Mouse (Mus musculus) embryonic facial prominence, embryonic 14.5 days (tissue): ENCODE results near the gene Zdhhc14. TPM values are rescaled to one million over a fixed set of nuclear protein-coding genes. Genes with fewer than 3 reads are reported as not detected.
A peak's percentile ranks its signal among the peaks of the same experiment; 100 is the strongest.

Experiments used
- ATAC-seq: fragments of 200-750 bp; cut with Nextera tagmentation; 2 replicates; pipeline ENCODE4 v1.8.0; 2017; ENCODE audit warnings: low read depth, moderate number of reproducible peaks, moderate TSS enrichment
- DNase-seq: peaks from one replicate; pipeline ENCODE4 v3.0.0-alpha.2; 2015; ENCODE audit warnings: low spot score
- H3K27ac ChIP-seq: fragments of 300-500 bp; sonication (generic); replicated peaks from 2 replicates; pipeline ENCODE4 v1.5.1; 2014; ENCODE audit warnings: low read depth, mild to moderate bottlenecking, low read length, moderate library complexity
- H3K27me3 ChIP-seq: fragments of 300-500 bp; sonication (generic); replicated peaks from 2 replicates; pipeline ENCODE4 v1.6.1; 2014; ENCODE audit warnings: low read length; ENCODE audit not compliant: control insufficient read depth, insufficient read depth
- H3K36me3 ChIP-seq: fragments of 300-500 bp; sonication (generic); 2 replicates; pipeline ENCODE4 v1.6.1; 2014; ENCODE audit warnings: low read length, mixed read lengths; ENCODE audit not compliant: control insufficient read depth, insufficient read depth
- H3K4me1 ChIP-seq: fragments of 300-500 bp; sonication (generic); 2 replicates; pipeline ENCODE4 v1.6.1; 2014; ENCODE audit warnings: antibody characterized with exemption, low read length; ENCODE audit not compliant: control insufficient read depth, insufficient read depth
- H3K4me2 ChIP-seq: fragments of 300-500 bp; sonication (generic); 2 replicates; pipeline ENCODE4 v1.6.1; 2014; ENCODE audit warnings: low read depth, mild to moderate bottlenecking, low read length, moderate library complexity, mixed read lengths
- H3K4me3 ChIP-seq: fragments of 300-500 bp; sonication (generic); 2 replicates; pipeline ENCODE4 v1.5.1; 2014; ENCODE audit warnings: low read depth, mild to moderate bottlenecking, low read length
- H3K9ac ChIP-seq: fragments of 300-500 bp; sonication (generic); 2 replicates; pipeline ENCODE4 v1.6.1; 2014; ENCODE audit warnings: low read depth, mild to moderate bottlenecking, low read length, moderate library complexity, mixed read lengths
- H3K9me3 ChIP-seq: fragments of 300-500 bp; sonication (generic); 2 replicates; pipeline ENCODE4 v1.6.1; 2016; ENCODE audit warnings: low read length; ENCODE audit not compliant: control insufficient read depth
- WGBS: fragments of 180-500 bp; shearing (Covaris S2); extraction: QIAGEN DNeasy Blood & Tissue Kit; methylation state at CpG from one replicate; pipeline ENCODE4 v1.1.7; 2014; 5-methylcytosine and 5-hydroxymethylcytosine counted together
- polyA plus RNA-seq: library from polyadenylated mRNA; unstranded; fragments of >200 nt; fragmentation: Nextera tagmentation; extraction: Ambion mirVana; gene quantifications from 2 replicates; pipeline ENCODE4 v1.2.1, GENCODE M21; 2014

The Zdhhc14 gene
- polyA plus RNA-seq, 1 experiment from 2014 or later = 4.6 TPM

DNA sequence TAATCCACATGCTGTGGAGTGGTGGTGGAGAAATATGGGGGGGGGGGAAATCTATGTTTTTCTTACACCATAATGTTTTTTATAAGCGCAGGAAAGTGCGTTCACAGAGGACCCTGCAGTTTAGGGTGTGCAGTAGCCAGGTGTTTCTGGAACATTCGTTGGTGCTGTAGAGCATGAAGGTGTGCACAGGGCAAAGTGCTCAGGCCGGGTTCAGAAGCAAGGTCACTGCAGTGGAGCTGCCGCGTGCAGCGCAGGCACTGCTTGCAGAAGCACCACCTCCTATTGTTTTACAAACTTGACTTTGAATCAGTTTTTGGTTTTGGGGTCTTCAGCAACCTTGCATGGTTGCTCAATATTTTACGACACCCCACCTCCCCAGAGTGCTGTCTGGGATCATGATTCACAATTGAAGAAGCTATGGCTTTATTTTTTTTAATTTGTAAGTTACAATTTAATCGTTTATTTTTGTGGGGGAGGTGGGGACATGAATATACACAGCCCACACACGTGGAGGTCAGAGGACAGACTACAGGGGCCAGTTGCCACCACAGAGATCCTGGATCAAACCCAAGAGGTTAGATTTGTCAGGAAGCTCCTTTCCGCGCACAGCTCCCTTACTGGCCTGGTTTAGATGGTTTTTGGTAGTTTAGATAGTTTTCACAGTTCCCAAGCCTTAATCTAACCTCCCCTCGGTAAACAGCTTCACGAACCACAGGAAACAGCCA lies 59.8 kb downstream of the Zdhhc14 start:
- no peaks in the 10 kb centered on the region; the same call in 1 of the 2 replicates for H3K27me3 ChIP-seq
- 60% methylated on average over 14 of the region's 14 CpGs for WGBS
- ATAC-seq = no peak

DNA sequence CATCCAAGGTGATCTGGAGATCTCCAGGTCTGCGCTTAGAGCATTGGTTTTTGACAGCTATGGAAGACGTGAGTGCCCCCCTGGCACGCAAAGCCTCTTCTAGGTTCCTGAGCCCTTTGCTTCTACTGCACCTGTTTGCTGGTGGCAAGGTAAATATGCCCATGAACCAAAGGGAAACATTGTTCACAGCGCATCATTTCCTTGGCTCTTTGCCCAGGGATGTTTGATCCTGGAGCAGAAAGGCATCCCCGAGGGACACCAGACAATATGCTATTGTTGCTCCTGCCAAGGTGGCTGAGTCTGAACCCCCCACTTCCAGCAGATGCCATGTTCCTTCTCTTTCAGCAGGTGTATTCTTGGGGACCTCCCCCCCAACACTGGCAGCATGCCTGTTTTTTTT lies 61.2 kb downstream of the Zdhhc14 start:
- Histone ChIP-seq H3K36me3 (no peaks in the 10 kb centered on the region), H3K27me3 (no peaks in the 10 kb centered on the region; the same call in 1 of the 2 replicates), H3K4me2 (no peak overlapping the region), H3K4me3 (no peak overlapping the region), H3K27ac (no peak overlapping the region), H3K9me3 (no peaks in the 10 kb centered on the region), H3K9ac (no peak overlapping the region), H3K4me1 (no peaks in the 10 kb centered on the region)
- ATAC-seq (no peak), DNase-seq (peak; percentile 63)
- 69% methylated on average over 5 of the region's 5 CpGs for WGBS

More for the DNA sequence above, 59.8 kb downstream of the Zdhhc14 start:
- DNase-seq = no peak
- Histone ChIP-seq H3K36me3 (no peaks in the 10 kb centered on the region), H3K9ac (no peak overlapping the region), H3K4me3 (no peak overlapping the region), H3K9me3 (no peaks in the 10 kb centered on the region), H3K27ac (no peak overlapping the region), H3K4me2 (no peak overlapping the region), H3K4me1 (no peaks in the 10 kb centered on the region)

DNA sequence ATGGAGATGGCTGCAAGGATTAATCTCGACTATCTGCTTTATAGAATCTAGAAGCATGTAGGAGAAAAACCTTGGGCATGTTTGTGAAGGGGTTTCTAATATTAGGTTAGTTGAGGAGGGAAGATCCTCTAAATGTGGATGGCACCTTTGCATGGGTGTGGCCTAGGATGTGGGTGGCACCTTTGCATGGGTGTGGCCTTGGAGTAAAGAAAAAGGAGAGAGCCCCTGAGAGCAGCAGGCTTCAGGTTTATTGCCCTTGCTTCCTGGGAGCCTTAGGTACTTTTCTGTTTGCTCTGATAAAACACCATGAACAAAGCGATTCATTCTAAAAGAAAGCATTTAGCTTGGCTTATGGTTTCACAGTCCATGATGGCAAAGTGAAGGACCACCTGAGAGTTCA lies 62.2 kb downstream of the Zdhhc14 start:
- no peaks in the 10 kb centered on the region for H3K9me3 ChIP-seq
- H3K4me2 ChIP-seq = no peak overlapping the region
- no peaks in the 10 kb centered on the region; the same call in 1 of the 2 replicates for H3K27me3 ChIP-seq
- H3K9ac ChIP-seq = no peak overlapping the region
- H3K4me3 ChIP-seq = no peak overlapping the region
- no peaks in the 10 kb centered on the region for H3K36me3 ChIP-seq
- no peaks in the 10 kb centered on the region for H3K4me1 ChIP-seq
- WGBS = 84% methylated on average over 2 of the region's 2 CpGs
- DNase-seq (no peak), ATAC-seq (no peak)
- no peak overlapping the region for H3K27ac ChIP-seq

DNA sequence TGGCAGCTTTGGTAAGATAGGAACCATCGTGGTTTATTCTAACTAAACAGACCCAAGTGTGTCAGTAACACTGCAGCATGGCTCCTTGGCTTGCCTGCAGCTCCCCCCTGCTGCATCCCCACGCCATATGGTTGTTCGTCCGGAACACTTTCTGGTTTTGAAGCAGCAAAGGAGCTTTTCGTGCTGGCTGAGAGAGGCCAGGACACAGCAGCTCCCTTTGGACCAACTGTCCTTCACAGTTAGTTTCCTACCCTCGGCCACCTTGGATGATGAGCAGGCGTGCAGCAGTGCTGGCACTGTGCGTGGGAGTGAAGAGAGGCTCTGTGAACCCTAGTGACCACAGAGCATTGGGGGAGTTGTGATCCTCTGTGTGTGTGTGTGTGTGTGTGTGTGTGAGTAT lies 64.2 kb downstream of the Zdhhc14 start:
- WGBS = 70% methylated on average over 8 of the region's 8 CpGs
- no peak overlapping the region for H3K4me3 ChIP-seq
- DNase-seq (no peak), ATAC-seq (no peak)
- peaks cover 3% of the 10 kb centered on the region; the same call in 1 of the 2 replicates for H3K9me3 ChIP-seq
- H3K4me2 ChIP-seq = no peak overlapping the region
- H3K9ac ChIP-seq = no peak overlapping the region
- no peaks in the 10 kb centered on the region; the same call in 1 of the 2 replicates for H3K27me3 ChIP-seq
- no peaks in the 10 kb centered on the region for H3K4me1 ChIP-seq
- H3K27ac ChIP-seq = no peak overlapping the region
- H3K36me3 ChIP-seq = no peaks in the 10 kb centered on the region

DNA sequence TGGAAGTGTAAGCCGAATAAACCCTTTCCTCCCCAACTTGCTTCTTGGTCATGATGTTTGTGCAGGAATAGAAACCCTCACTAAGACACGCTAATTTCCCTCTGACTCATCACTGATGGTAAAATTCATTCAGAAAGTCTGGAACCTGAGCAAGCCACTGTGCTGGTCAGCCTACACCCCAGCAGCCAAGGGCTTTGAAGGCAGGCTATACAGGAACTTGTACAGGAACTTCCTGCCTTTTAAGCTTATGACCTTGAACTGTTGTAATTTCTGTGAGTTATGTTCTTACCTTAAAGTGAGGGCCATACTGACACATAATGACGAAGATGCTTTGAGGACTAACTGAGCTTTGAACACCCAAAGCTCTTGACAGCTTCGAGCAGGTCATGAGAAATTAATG lies 67.9 kb downstream of the Zdhhc14 start:
- H3K9me3 ChIP-seq = peaks cover 3% of the 10 kb centered on the region; the same call in 1 of the 2 replicates
- no peak overlapping the region for H3K4me3 ChIP-seq
- H3K36me3 ChIP-seq = no peaks in the 10 kb centered on the region
- no peak overlapping the region for H3K4me2 ChIP-seq
- no peak overlapping the region for H3K9ac ChIP-seq
- DNase-seq (no peak), ATAC-seq (no peak)
- no peak overlapping the region for H3K27ac ChIP-seq
- no peaks in the 10 kb centered on the region for H3K27me3 ChIP-seq
- no peaks in the 10 kb centered on the region for H3K4me1 ChIP-seq
- WGBS = 90% methylated on average over 3 of the region's 4 CpGs

DNA sequence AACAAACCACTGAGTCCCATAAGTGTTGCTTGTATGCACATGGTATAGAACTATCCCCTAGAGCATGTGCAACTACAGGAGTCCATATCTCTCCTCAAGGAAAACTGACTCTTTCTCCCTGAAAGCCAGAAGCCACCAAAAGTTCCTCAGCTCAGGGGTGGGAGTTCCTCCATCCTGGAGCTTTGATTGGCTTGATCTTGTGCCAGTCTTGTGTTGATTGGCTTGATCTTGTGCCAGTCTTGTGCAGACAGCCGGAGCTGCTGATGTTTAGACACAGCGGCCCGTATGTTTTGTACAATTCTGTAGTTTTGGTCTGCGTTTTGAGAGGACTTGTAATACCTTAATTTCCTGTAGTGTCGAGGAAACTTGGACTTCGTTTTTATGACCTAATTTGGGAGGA lies 70.8 kb downstream of the Zdhhc14 start:
- no peak overlapping the region for H3K9ac ChIP-seq
- DNase-seq (no peak), ATAC-seq (no peak)
- no peak overlapping the region for H3K4me3 ChIP-seq
- no peaks in the 10 kb centered on the region for H3K36me3 ChIP-seq
- H3K4me1 ChIP-seq = no peaks in the 10 kb centered on the region
- peaks cover 3% of the 10 kb centered on the region; the same call in 1 of the 2 replicates for H3K9me3 ChIP-seq
- H3K4me2 ChIP-seq = no peak overlapping the region
- no peak overlapping the region for H3K27ac ChIP-seq
- no peaks in the 10 kb centered on the region for H3K27me3 ChIP-seq
- WGBS = 89% methylated on average over 6 of the region's 6 CpGs

DNA sequence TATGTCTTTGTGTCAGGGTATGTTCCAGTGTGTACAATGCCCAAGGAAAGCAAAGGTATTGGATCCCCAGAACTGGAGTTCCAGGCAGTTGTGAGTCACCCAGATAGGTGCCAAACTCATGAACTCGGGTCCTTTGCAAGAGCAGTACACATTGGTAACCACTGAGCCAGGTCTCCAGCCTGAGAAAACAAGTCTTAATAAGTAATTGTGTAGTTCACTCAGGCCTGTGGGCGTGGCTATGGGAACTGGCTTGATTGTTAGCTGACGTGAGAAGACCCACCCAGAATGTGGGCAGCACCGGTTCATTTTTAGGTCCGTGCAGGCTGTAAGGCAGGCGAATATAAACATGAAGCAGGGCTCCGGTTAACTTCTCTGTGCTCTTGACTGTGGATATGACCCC lies 73.6 kb downstream of the Zdhhc14 start:
- H3K27me3 ChIP-seq = no peaks in the 10 kb centered on the region
- H3K36me3 ChIP-seq = no peaks in the 10 kb centered on the region
- H3K4me3 ChIP-seq = no peak overlapping the region
- DNase-seq = no peak
- H3K27ac ChIP-seq = no peak overlapping the region
- no peaks in the 10 kb centered on the region for H3K9me3 ChIP-seq
- H3K9ac ChIP-seq = no peak overlapping the region
- H3K4me1 ChIP-seq = no peaks in the 10 kb centered on the region
- 71% methylated on average over 7 of the region's 7 CpGs for whole genome bisulfite sequencing
- ATAC-seq = no peak
- H3K4me2 ChIP-seq = no peak overlapping the region

DNA sequence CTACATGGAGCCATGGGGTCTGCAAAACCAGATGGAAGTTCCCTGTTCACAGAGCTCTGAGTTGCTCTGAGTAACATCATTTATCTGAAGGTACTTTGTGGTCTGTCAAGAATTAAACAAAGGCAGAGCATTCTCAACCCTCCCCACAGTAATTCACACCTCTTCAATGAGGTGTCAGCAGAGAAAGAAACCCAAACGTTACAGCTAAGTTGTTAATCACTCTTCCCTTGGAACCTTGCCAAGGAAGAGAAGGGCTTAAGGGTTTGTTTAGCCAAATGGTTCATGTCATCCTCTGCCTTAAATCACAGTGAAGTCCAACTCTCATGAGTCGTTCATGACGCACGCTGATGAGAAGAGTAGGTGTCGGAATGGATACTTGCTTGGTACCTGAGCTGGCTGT lies 75.6 kb downstream of the Zdhhc14 start:
- Histone ChIP-seq H3K4me2 (no peak overlapping the region), H3K4me1 (no peaks in the 10 kb centered on the region), H3K9me3 (no peaks in the 10 kb centered on the region), H3K4me3 (no peak overlapping the region), H3K27me3 (no peaks in the 10 kb centered on the region), H3K9ac (no peak overlapping the region), H3K36me3 (no peaks in the 10 kb centered on the region), H3K27ac (no peak overlapping the region)
- 66% methylated on average over 5 of the region's 5 CpGs for WGBS
- peak; percentile 38 for DNase-seq
- no peak for ATAC-seq
